Mouse (Mus musculus) heart, embryonic 16.5 days (tissue): ENCODE data around the gene Atp8b5. TPM values are rescaled to one million over a fixed set of nuclear protein-coding genes. Genes with fewer than 3 reads are reported as not detected.
A peak's percentile ranks its signal among the peaks of the same experiment; 100 is the strongest.

Source experiments
- ATAC-seq: fragments of 200-750 bp; cut with Nextera tagmentation; replicated peaks from 2 replicates; pipeline ENCODE4 v1.8.0; 2017; ENCODE audit warnings: moderate number of reproducible peaks; ENCODE audit not compliant: insufficient read depth, low FRiP score; ENCODE audit errors: extremely low read depth
- H3K27ac ChIP-seq: fragments of 300-500 bp; sonication (generic); 2 replicates; pipeline ENCODE4 v1.5.1; 2014; ENCODE audit warnings: mild to moderate bottlenecking, low read length, control low read depth, moderate library complexity
- H3K27me3 ChIP-seq: fragments of 300-500 bp; sonication (generic); 2 replicates; pipeline ENCODE4 v1.6.1; 2014; ENCODE audit warnings: low read length, mixed read lengths; ENCODE audit not compliant: control insufficient read depth, insufficient read depth
- H3K36me3 ChIP-seq: fragments of 300-500 bp; sonication (generic); 2 replicates; pipeline ENCODE4 v1.6.1; 2014; ENCODE audit not compliant: control insufficient read depth, insufficient read depth
- H3K4me1 ChIP-seq: fragments of 300-500 bp; sonication (generic); 2 replicates; pipeline ENCODE4 v1.6.1; 2014; ENCODE audit warnings: low read length, mixed read lengths; ENCODE audit not compliant: control insufficient read depth, insufficient read depth
- H3K4me2 ChIP-seq: fragments of 300-500 bp; sonication (generic); 2 replicates; pipeline ENCODE4 v1.6.1; 2014; ENCODE audit warnings: low read depth, mild to moderate bottlenecking, control low read depth, low read length
- H3K4me3 ChIP-seq: fragments of 300-500 bp; sonication (generic); 2 replicates; pipeline ENCODE4 v1.5.1; 2014; ENCODE audit warnings: mild to moderate bottlenecking, control low read depth, low read length
- H3K9ac ChIP-seq: fragments of 300-500 bp; sonication (generic); 2 replicates; pipeline ENCODE4 v1.6.1; 2014; ENCODE audit warnings: low read length, control low read depth
- H3K9me3 ChIP-seq: fragments of 300-500 bp; sonication (generic); replicated peaks from 2 replicates; pipeline ENCODE4 v1.6.1; 2016; ENCODE audit warnings: low read length; ENCODE audit not compliant: control insufficient read depth
- WGBS: fragments of 180-500 bp; shearing (Covaris S2); extraction: QIAGEN DNeasy Blood & Tissue Kit; methylation state at CpG from one replicate; pipeline ENCODE4 v1.1.7; 2014; 5-methylcytosine and 5-hydroxymethylcytosine counted together
- polyA plus RNA-seq: library from polyadenylated mRNA; unstranded; fragments of >200 nt; fragmentation: Nextera tagmentation; extraction: Ambion mirVana; gene quantifications from 2 replicates; pipeline ENCODE4 v1.2.1, GENCODE M21; 2015

Gene Atp8b5
- polyA plus RNA-seq: 0.05 and 0.10 TPM in 2 replicates

DNA sequence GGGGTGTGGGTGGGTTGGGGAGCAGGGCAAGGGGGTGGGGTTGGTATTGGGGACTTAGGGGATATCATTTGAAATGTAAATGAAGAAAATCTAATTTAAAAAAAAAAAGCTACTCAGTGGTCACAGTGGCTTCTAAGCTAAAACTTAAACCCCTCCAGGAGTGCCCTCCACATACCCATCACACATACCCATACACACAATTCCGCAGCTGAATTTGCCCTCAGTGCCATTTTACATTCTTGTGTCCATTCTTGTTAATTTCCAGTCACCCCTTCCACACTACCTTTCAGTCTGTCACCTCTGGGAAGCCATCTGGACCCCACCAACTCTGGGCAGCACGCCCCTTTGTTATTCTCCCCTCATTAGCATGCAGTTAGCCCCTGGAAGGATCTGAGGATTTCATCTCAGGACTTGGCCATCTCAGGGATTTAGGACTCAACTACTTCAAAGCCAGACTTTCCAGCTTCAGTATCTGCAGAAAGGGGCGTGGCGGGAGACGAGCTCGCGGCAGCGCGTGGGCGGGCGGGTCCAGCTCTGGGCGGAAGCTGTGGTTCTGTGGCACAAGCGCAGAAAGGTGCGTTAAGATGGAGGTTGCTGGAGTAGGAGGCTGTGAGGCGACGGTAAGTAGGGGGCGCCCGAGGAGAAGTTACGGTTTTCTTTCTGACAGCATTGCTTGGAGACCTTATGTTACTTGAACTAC is at the start of gene Atp8b5:
Gene Atp8b5 (plus strand): TSS at position 537 of the 700 bp plus-strand sequence.
- Histone ChIP-seq H3K4me3 (peak within 1 kb of the TSS; percentile 52), H3K4me2 (peak within 1 kb of the TSS; percentile 88), H3K9ac (peak within 1 kb of the TSS; percentile 68), H3K9me3 (no peaks in the 10 kb centered on the region), H3K36me3 (no peaks in the 10 kb centered on the region), H3K27me3 (no peaks in the 10 kb centered on the region), H3K4me1 (peaks cover 6% of the 10 kb centered on the region; the same call in 1 of the 2 replicates), H3K27ac (no peak within 1 kb of the TSS)
- ATAC-seq: peak; percentile 83
- WGBS: 2% methylated on average over 19 of the region's 19 CpGs

- Histone ChIP-seq H3K27me3 (no peaks in the 10 kb centered on the region), H3K4me2 (no peak overlapping the region), H3K9ac (no peak overlapping the region), H3K27ac (no peak overlapping the region), H3K36me3 (no peaks in the 10 kb centered on the region), H3K9me3 (no peaks in the 10 kb centered on the region), H3K4me1 (no peaks in the 10 kb centered on the region), H3K4me3 (no peak overlapping the region)
- no peak for ATAC-seq
- WGBS: 88% methylated on average over 1 of the region's 1 CpGs
Measured at GRCm38 (mm10) chr4:43217997-43218396, 49.0 kb upstream of the Atp8b5 start.

GRCm38 (mm10) chr4:43231821-43232220 is 35.1 kb upstream of the Atp8b5 start:
- no peaks in the 10 kb centered on the region for H3K4me1 ChIP-seq
- H3K36me3 ChIP-seq: no peaks in the 10 kb centered on the region
- H3K4me2 ChIP-seq: no peak overlapping the region
- H3K9me3 ChIP-seq: no peaks in the 10 kb centered on the region
- no peaks in the 10 kb centered on the region for H3K27me3 ChIP-seq
- no peak overlapping the region for H3K27ac ChIP-seq
- ATAC-seq: no peak
- WGBS: 74% methylated on average over 3 of the region's 3 CpGs
- H3K4me3 ChIP-seq: no peak overlapping the region
- H3K9ac ChIP-seq: no peak overlapping the region

- H3K9me3 ChIP-seq: no peaks in the 10 kb centered on the region
- ATAC-seq: no peak
- H3K36me3 ChIP-seq: no peaks in the 10 kb centered on the region
- H3K4me2 ChIP-seq: no peak overlapping the region
- H3K4me1 ChIP-seq: no peaks in the 10 kb centered on the region
- H3K27ac ChIP-seq: no peak overlapping the region
- WGBS: 72% methylated on average over 1 of the region's 1 CpGs
- no peak overlapping the region for H3K4me3 ChIP-seq
- H3K9ac ChIP-seq: no peak overlapping the region
- H3K27me3 ChIP-seq: no peaks in the 10 kb centered on the region
Measured at GRCm38 (mm10) chr4:43232985-43233384, 34.0 kb upstream of the Atp8b5 start.

DNA sequence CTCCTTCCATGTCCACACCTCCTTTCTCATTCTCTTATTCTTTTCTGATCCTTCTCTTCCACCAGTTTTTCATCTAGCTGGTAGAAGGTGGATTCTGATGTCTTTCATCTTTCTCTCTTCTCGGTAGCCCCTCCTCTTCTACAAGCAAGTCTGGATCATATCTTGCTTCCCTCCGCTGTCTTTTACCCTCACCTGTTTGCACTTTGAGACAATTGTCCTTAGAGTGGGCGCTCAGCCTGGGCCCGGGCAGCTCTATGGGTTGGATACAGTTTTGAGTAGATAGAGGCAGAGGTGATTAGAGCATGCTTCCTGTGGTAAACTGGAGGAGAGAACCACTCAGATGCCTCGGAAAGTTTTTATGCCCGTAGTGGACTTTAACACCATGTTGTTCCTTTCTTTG is 33.5 kb upstream of the Atp8b5 start:
- H3K27ac ChIP-seq: no peak overlapping the region
- WGBS: 83% methylated on average over 6 of the region's 6 CpGs
- no peak overlapping the region for H3K4me2 ChIP-seq
- no peak for ATAC-seq
- no peaks in the 10 kb centered on the region for H3K27me3 ChIP-seq
- no peaks in the 10 kb centered on the region for H3K4me1 ChIP-seq
- no peaks in the 10 kb centered on the region for H3K36me3 ChIP-seq
- no peak overlapping the region for H3K4me3 ChIP-seq
- H3K9me3 ChIP-seq: no peaks in the 10 kb centered on the region
- H3K9ac ChIP-seq: no peak overlapping the region

DNA sequence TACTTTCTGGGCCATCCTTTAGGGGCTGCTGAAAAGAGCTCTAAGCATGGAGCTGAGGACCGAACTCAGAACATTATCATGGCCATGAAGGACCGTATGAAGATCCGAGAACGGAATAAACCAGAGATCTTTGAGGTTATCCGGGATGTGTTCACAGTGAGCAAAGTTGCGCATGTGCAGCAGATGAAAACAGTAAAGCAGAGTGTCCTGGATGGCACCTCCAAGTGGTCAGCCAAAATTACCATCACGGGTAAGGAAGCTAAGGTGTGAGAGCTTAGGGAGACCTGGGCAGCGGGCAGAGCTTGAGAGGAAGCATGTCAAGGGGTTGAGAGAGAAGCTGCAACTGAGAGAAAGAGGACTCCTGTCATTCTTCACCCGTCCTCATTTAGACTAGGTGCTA is 30.1 kb upstream of the Atp8b5 start:
- Histone ChIP-seq H3K27me3 (no peaks in the 10 kb centered on the region), H3K4me2 (no peak overlapping the region), H3K27ac (no peak overlapping the region), H3K9ac (no peak overlapping the region), H3K36me3 (peaks cover 4% of the 10 kb centered on the region; the same call in 1 of the 2 replicates), H3K4me1 (no peaks in the 10 kb centered on the region), H3K4me3 (no peak overlapping the region), H3K9me3 (no peaks in the 10 kb centered on the region)
- no peak for ATAC-seq
- WGBS: 91% methylated on average over 9 of the region's 9 CpGs

- no peaks in the 10 kb centered on the region for H3K4me1 ChIP-seq
- WGBS: 76% methylated on average over 1 of the region's 1 CpGs
- H3K9ac ChIP-seq: no peak overlapping the region
- H3K36me3 ChIP-seq: peaks cover 4% of the 10 kb centered on the region; the same call in 1 of the 2 replicates
- no peak overlapping the region for H3K4me3 ChIP-seq
- no peaks in the 10 kb centered on the region for H3K9me3 ChIP-seq
- no peak overlapping the region for H3K4me2 ChIP-seq
- no peak for ATAC-seq
- H3K27ac ChIP-seq: no peak overlapping the region
- H3K27me3 ChIP-seq: no peaks in the 10 kb centered on the region
Measured at GRCm38 (mm10) chr4:43240716-43241115, 26.2 kb upstream of the Atp8b5 start.

- Histone ChIP-seq H3K9ac (no peak overlapping the region), H3K27ac (no peak overlapping the region), H3K4me1 (0 out of 2 replicates have a peak, but pooled peaks cover under 1% of the 10 kb centered on the region), H3K9me3 (no peaks in the 10 kb centered on the region), H3K4me2 (no peak overlapping the region), H3K36me3 (peaks cover 1% of the 10 kb centered on the region; the same call in 1 of the 2 replicates), H3K27me3 (no peaks in the 10 kb centered on the region), H3K4me3 (no peak overlapping the region)
- 47% methylated on average over 2 of the region's 2 CpGs for WGBS
- ATAC-seq: no peak
Measured at GRCm38 (mm10) chr4:43244022-43244421, 22.9 kb upstream of the Atp8b5 start.

- Histone ChIP-seq H3K27ac (no peak overlapping the region), H3K36me3 (no peaks in the 10 kb centered on the region), H3K27me3 (no peaks in the 10 kb centered on the region), H3K9ac (no peak overlapping the region), H3K4me2 (no peak overlapping the region), H3K4me3 (no peak overlapping the region), H3K4me1 (0 out of 2 replicates have a peak, but pooled peaks cover 2% of the 10 kb centered on the region), H3K9me3 (no peaks in the 10 kb centered on the region)
- 73% methylated on average over 4 of the region's 4 CpGs for WGBS
- no peak for ATAC-seq
Measured at GRCm38 (mm10) chr4:43245776-43246175, 21.2 kb upstream of the Atp8b5 start.
